Mouse (Mus musculus): Measurements from ENCODE around the gene Clec4a2. TPM values are rescaled to one million over a fixed set of nuclear protein-coding genes. Genes with fewer than 3 reads are reported as not detected.
"Not testable (repeated sequence)": the region's sequence is repeated elsewhere in the genome, so short reads cannot be mapped to it uniquely, and the experiment has no call there.

Gene Clec4a2
- 2.0 and 2.9 TPM in 2 replicates for polyA plus RNA-seq (2014; fragmentation: Nextera tagmentation; extraction: Ambion mirVana)

DNA sequence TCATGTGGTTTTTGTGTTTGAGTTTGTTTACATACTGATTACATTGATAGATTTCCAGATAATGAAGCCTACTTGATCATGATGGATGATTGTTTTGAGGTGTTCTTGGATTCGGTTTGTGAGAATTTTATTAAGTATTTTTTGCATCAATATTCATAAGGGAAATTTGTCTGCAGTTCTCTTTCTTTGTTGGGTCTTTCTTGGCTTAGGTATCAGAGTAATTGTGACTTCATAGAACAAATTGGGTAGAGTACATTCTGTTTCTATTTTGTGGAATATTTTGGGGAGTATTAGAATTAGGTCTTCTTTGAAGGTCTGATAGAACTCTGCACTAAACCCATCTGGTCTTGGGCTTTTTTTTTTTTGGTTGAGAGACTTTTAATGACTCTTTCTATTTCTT, at the start of gene Clec4a2:
Gene Clec4a2 (plus strand): TSS at position 301 of the 400 bp plus-strand sequence.
- not testable (repeated sequence) for DNase-seq (ENCODE audit: low spot score); H3K4me2 ChIP-seq (replicated peaks); H3K9me3 ChIP-seq (ENCODE audit: control insufficient read depth, low read length); H3K9ac ChIP-seq; H3K4me3 ChIP-seq (replicated peaks; ENCODE audit: low read length); H3K36me3 ChIP-seq (replicated peaks; ENCODE audit: control insufficient read depth, insufficient read depth); H3K4me1 ChIP-seq (replicated peaks; ENCODE audit: control insufficient read depth, insufficient read depth, low read length); H3K27ac ChIP-seq; ATAC-seq (ENCODE audit: low FRiP score); H3K27me3 ChIP-seq (ENCODE audit: control insufficient read depth, insufficient read depth, low read length)
- 72% methylated on average over 1 of the region's 1 CpGs for WGBS

DNA sequence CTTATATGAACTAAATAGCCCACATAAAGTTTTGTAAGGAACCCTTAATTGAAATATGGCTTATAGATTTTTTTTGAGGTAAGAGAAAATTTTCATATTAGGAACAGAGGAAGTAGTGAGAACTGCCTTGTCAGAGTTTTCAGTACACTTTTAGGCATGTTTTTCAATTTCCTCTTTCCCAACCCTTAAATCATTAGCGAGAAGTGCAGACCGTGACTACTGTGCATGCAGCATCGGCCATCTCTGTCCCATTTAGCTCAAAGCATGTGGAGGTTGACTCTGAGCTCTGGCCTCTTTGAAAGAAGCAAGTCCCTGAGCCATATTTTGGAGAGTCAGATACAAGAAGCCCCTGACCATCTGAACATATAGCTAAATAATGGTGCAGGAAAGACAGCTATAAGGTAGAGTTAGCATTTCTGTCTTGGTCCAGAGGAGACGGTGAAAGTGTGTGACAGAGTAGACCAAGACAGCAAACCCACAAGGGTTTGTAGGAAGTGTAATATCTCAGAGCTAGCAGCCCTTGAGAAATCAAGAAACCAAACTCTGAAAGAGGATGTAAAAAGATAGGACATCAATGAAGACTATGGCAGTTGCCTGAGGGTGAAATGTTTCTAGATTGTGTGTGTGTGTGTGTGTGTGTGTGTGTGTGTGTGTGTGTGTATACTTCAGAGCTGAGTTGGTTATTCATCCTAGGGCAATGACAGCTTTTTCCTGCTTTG, 10.9 kb upstream of the Clec4a2 start:
- Histone ChIP-seq H3K36me3 (replicated peaks; ENCODE audit: control insufficient read depth, insufficient read depth) (no peaks in the 10 kb centered on the region), H3K27ac (no peak overlapping the region), H3K4me2 (replicated peaks) (no peak overlapping the region), H3K27me3 (ENCODE audit: control insufficient read depth, insufficient read depth, low read length) (no peaks in the 10 kb centered on the region), H3K4me3 (replicated peaks; ENCODE audit: low read length) (no peak overlapping the region), H3K4me1 (replicated peaks; ENCODE audit: control insufficient read depth, insufficient read depth, low read length) (no peaks in the 10 kb centered on the region), H3K9me3 (ENCODE audit: control insufficient read depth, low read length) (no peaks in the 10 kb centered on the region), H3K9ac (no peak overlapping the region)
- ATAC-seq (ENCODE audit: low FRiP score) (no peak), DNase-seq (ENCODE audit: low spot score) (no peak)
- WGBS, result 94% methylated on average over 4 of the region's 4 CpGs

DNA sequence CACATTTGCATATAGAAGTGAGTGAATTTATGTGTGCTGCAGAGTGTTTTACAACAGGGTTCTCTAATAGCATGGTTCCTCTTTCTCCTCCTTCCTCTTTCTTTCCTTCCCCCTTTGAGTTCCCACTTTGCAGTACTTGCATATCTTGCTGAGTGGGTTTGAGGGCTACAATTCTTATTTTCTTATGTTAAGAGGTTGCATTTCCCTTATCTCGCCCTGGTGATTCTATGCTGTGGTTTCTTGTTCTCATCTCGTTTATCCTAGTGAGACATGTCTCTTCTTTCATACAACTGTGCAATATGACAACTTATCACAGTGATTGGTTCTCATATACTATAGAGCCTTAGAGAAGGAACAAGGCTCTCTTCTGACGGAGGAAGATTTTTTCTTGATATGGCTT, 17.0 kb downstream of the Clec4a2 start:
- Histone ChIP-seq H3K9me3 (ENCODE audit: control insufficient read depth, low read length) (no peaks in the 10 kb centered on the region), H3K36me3 (replicated peaks; ENCODE audit: control insufficient read depth, insufficient read depth) (no peaks in the 10 kb centered on the region), H3K4me1 (replicated peaks; ENCODE audit: control insufficient read depth, insufficient read depth, low read length) (no peaks in the 10 kb centered on the region), H3K9ac (no peak overlapping the region), H3K27me3 (ENCODE audit: control insufficient read depth, insufficient read depth, low read length) (no peaks in the 10 kb centered on the region), H3K4me3 (replicated peaks; ENCODE audit: low read length) (no peak overlapping the region), H3K4me2 (replicated peaks) (no peak overlapping the region), H3K27ac (no peak overlapping the region)
- WGBS, result 80% methylated on average over 3 of the region's 3 CpGs
- no peak for ATAC-seq (ENCODE audit: low FRiP score)
- DNase-seq (ENCODE audit: low spot score), result no peak

DNA sequence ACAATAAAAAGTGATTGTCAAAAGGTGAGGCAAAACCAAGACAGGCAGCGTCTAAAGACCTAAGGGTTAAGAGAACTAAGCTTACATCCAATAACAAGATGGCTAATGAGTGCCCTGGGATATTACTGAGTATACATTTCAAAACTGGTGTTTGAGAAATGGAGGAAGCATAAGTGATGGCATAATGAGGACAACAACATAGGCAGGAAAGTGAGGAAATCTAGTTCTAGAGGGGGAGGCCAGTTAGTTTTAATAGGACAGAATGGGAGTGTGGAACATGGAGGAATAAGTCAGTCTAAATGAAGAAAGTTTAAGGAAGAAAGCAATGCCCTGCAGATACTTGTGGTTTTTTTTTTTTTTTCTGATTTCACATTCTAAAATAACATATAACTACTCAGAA, 20.9 kb downstream of the Clec4a2 start:
- WGBS, result 71% methylated on average over 1 of the region's 1 CpGs
- Histone ChIP-seq H3K9me3 (ENCODE audit: control insufficient read depth, low read length) (no peaks in the 10 kb centered on the region), H3K4me3 (replicated peaks; ENCODE audit: low read length) (no peak overlapping the region), H3K27me3 (ENCODE audit: control insufficient read depth, insufficient read depth, low read length) (no peaks in the 10 kb centered on the region), H3K4me2 (replicated peaks) (no peak overlapping the region), H3K36me3 (replicated peaks; ENCODE audit: control insufficient read depth, insufficient read depth) (no peaks in the 10 kb centered on the region), H3K9ac (no peak overlapping the region), H3K27ac (no peak overlapping the region), H3K4me1 (replicated peaks; ENCODE audit: control insufficient read depth, insufficient read depth, low read length) (no peaks in the 10 kb centered on the region)
- ATAC-seq (ENCODE audit: low FRiP score) (no peak), DNase-seq (ENCODE audit: low spot score) (no peak)

DNA sequence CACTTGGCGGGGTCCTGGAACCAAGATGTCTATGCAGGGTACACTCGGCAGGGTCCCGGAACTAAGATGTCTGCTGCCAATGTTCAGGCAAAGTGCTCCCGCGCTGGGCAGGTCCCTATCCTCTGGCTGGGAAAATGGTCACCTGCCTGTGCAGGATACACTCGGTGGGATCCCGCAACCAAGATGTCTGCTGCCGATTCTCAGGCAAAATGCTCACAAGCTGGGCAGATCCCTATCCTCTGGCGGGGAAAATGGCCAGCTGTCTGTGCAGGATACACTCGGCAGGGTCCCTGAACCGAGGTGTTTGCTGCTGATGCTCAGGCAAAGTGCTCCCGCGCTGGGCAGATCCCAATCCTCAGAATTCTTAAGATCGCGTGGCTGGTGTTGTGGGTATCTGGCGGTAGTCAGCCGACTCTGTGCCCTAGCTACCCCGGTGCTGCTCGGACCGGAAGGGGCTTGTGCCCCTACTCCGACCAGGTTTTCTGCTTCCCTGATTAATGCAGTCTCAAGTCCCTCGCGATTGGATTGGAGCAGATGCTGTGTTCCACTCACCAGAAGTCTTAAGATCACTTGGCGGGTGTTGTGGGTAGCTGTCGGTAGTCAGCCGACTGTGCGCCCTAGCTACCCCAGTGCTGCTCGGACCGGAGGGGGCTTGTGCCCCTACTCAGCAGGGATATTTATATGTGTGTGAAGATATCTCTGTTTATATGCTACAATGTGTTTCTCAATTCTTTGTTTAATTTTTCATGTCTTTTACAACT, 31.7 kb downstream of the Clec4a2 start:
- 77% methylated on average over 29 of the region's 29 CpGs for WGBS

DNA sequence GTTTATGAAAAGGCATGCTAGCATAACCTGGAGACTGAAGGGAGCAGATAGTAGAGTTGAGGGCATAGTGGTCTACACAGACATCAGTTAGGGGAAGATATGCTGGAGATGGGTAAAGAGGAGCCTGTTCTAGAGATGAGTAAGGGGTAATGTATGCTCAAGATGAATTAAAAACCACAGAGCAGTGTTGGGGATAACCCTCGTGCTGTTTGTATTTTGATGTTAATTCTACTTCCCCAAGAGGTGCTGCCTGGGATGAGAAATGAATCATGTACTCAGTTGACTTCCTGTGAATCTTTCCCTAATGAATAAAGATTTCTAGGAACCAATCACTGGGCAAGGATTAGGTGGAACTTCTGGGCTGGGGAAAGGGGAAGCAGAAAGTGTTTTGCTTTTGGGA, 63.9 kb downstream of the Clec4a2 start:
- no peaks in the 10 kb centered on the region for H3K9me3 ChIP-seq (ENCODE audit: control insufficient read depth, low read length)
- WGBS, result 60% methylated on average over 1 of the region's 1 CpGs
- ATAC-seq (ENCODE audit: low FRiP score), result no peak
- no peak overlapping the region for H3K27ac ChIP-seq
- H3K9ac ChIP-seq, result no peak overlapping the region
- no peak for DNase-seq (ENCODE audit: low spot score)
- no peaks in the 10 kb centered on the region for H3K36me3 ChIP-seq (replicated peaks; ENCODE audit: control insufficient read depth, insufficient read depth)
- H3K4me3 ChIP-seq (replicated peaks; ENCODE audit: low read length), result no peak overlapping the region
- H3K4me2 ChIP-seq (replicated peaks), result no peak overlapping the region
- no peaks in the 10 kb centered on the region for H3K27me3 ChIP-seq (ENCODE audit: control insufficient read depth, insufficient read depth, low read length)
- no peaks in the 10 kb centered on the region for H3K4me1 ChIP-seq (replicated peaks; ENCODE audit: control insufficient read depth, insufficient read depth, low read length)

More for the DNA sequence above, 31.7 kb downstream of the Clec4a2 start:
- H3K4me2 ChIP-seq (replicated peaks); H3K27me3 ChIP-seq (ENCODE audit: control insufficient read depth, insufficient read depth, low read length); H3K4me1 ChIP-seq (replicated peaks; ENCODE audit: control insufficient read depth, insufficient read depth, low read length); H3K27ac ChIP-seq; DNase-seq (ENCODE audit: low spot score); H3K9ac ChIP-seq; ATAC-seq (ENCODE audit: low FRiP score); H3K36me3 ChIP-seq (replicated peaks; ENCODE audit: control insufficient read depth, insufficient read depth); H3K4me3 ChIP-seq (replicated peaks; ENCODE audit: low read length); H3K9me3 ChIP-seq (ENCODE audit: control insufficient read depth, low read length): not testable (repeated sequence)

DNA sequence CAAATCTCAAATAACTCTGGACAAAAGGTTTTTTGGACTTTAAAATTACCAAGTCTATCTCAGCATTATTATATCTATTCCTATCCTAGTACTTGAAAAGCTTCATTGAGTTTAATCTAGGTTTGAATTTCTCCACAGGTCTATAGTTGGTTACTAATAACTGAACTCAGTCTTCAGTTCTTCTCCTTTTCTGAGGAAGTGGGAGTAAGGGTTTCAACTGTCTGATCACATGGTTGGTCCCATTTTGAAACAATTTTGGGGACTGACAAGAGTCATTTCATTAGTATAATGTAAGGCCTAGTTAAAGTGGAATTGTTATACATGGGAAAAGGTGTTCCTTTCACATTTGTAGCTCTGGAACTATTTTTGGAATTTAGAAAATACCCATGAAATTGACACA, 64.8 kb downstream of the Clec4a2 start:
- no peak overlapping the region for H3K4me3 ChIP-seq (replicated peaks; ENCODE audit: low read length)
- DNase-seq (ENCODE audit: low spot score) (no peak), ATAC-seq (ENCODE audit: low FRiP score) (no peak)

DNA sequence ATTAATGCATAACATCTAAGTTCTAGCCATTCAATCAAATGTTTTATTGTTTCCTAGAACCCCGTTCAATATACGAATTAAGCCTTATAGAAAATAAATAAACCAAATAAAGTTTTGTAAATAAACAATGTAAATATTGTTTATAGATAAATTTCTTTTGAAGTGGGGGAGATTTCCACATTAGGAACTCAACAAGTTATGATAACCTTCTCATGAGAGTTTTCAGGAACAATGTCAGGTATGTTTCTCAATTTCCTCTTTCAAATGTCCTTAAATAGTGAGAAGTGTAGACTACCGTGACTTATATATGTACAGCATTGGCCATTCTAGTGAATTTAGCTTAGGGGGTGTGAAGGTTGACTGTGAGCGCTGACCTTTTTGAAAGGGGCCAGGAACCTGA, 66.4 kb downstream of the Clec4a2 start, which contains the start of gene Clec4b2:
Gene Clec4b2 (plus strand): TSS at position 301 of the 400 bp plus-strand sequence.
- no peaks in the 10 kb centered on the region for H3K27me3 ChIP-seq (ENCODE audit: control insufficient read depth, insufficient read depth, low read length)
- H3K4me3 ChIP-seq (replicated peaks; ENCODE audit: low read length), result no peak within 1 kb of the TSS
- ATAC-seq (ENCODE audit: low FRiP score), result no peak
- no peaks in the 10 kb centered on the region for H3K36me3 ChIP-seq (replicated peaks; ENCODE audit: control insufficient read depth, insufficient read depth)
- no peak within 1 kb of the TSS for H3K27ac ChIP-seq
- H3K4me2 ChIP-seq (replicated peaks), result no peak within 1 kb of the TSS
- H3K9ac ChIP-seq, result no peak within 1 kb of the TSS
- no peaks in the 10 kb centered on the region for H3K9me3 ChIP-seq (ENCODE audit: control insufficient read depth, low read length)
- DNase-seq (ENCODE audit: low spot score), result no peak
- WGBS, result 91% methylated on average over 4 of the region's 4 CpGs
- no peaks in the 10 kb centered on the region for H3K4me1 ChIP-seq (replicated peaks; ENCODE audit: control insufficient read depth, insufficient read depth, low read length)

More for the DNA sequence above, 64.8 kb downstream of the Clec4a2 start:
- H3K27me3 ChIP-seq (ENCODE audit: control insufficient read depth, insufficient read depth, low read length), result no peaks in the 10 kb centered on the region
- no peak overlapping the region for H3K4me2 ChIP-seq (replicated peaks)
- H3K9ac ChIP-seq, result no peak overlapping the region
- H3K36me3 ChIP-seq (replicated peaks; ENCODE audit: control insufficient read depth, insufficient read depth), result no peaks in the 10 kb centered on the region
- no peak overlapping the region for H3K27ac ChIP-seq
- no peaks in the 10 kb centered on the region for H3K4me1 ChIP-seq (replicated peaks; ENCODE audit: control insufficient read depth, insufficient read depth, low read length)
- H3K9me3 ChIP-seq (ENCODE audit: control insufficient read depth, low read length), result no peaks in the 10 kb centered on the region

DNA sequence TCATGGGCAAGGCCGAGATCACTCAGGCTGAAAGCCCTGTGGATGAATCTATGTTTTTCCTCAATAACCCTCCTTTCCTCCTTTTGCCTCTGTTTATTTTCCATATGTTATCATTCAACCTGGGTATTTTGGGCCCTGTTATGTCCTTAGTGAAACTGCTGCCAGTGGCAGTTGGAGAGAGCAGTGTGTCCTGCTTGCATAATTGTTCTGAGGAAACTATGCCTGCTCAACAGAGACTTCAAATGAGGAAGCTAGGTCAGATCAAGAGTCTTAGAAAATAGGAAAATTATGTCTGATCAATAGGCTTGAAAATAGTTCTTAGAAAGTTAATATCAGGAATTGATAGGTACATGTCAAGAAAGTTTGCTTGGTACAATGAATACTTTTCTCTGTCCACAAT, 69.3 kb downstream of the Clec4a2 start:
- H3K4me3 ChIP-seq (replicated peaks; ENCODE audit: low read length), result no peak overlapping the region
- H3K4me2 ChIP-seq (replicated peaks), result no peak overlapping the region
- no peak for ATAC-seq (ENCODE audit: low FRiP score)
- no peak overlapping the region for H3K9ac ChIP-seq
- H3K4me1 ChIP-seq (replicated peaks; ENCODE audit: control insufficient read depth, insufficient read depth, low read length), result no peaks in the 10 kb centered on the region
- WGBS, result 81% methylated on average over 1 of the region's 1 CpGs
- no peaks in the 10 kb centered on the region for H3K36me3 ChIP-seq (replicated peaks; ENCODE audit: control insufficient read depth, insufficient read depth)
- H3K9me3 ChIP-seq (ENCODE audit: control insufficient read depth, low read length), result no peaks in the 10 kb centered on the region
- no peaks in the 10 kb centered on the region for H3K27me3 ChIP-seq (ENCODE audit: control insufficient read depth, insufficient read depth, low read length)
- H3K27ac ChIP-seq, result no peak overlapping the region
- DNase-seq (ENCODE audit: low spot score), result no peak

All from hindbrain, embryonic 14.5 days (tissue).